Mouse (Mus musculus): ENCODE data around the gene Cytip.
A peak's percentile ranks its signal among the peaks of the same experiment; 100 is the strongest.

The Cytip gene

DNA sequence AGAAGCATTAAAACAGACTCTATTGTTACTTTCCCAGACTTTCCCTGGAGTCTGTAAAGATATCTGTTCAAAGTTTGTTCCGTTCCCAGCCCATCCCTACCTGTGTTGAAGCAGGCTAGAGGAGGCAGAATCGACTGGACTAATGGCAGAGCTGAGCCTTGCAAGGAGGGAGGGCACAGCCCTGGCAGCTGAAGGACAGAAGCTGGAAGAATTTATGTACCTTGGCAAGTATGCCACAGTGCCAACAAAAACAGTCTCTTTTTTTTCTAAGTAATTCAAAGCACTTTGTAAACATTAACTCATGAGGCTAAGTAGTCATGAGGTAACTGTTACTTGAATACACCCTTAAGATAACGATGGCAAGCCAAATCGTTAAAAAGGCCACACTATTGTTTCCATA, at the start of gene Cytip:
TSS of gene Cytip (minus strand) at position 187 of the 400 bp plus-strand sequence.
- peak; percentile 74 to 88 for DNase-seq (ENCODE audit: inconsistent age in 2 of 2, low spot score in 1 of 2)

DNA sequence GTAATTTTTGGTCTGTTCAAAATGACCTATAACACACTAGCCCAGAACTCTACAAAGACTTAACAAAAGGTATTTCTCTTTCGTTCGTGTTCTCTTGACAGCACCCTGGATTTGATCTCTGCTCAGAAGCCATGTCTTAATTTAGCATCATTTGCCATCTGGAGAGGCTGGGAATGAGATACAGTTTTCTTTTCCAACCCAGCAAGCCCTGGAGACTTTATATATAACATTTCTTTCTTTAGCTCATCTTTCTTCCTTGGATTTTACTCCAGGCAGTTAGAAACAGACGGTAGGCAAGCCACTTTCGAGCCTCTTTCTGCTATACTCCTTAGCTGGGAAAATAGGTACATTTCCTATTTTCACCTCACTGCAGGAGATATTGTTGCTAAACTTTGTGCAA, 45.3 kb upstream of the Cytip start:
- DNase-seq (ENCODE audit: inconsistent age in 2 of 2, low spot score in 1 of 2), result no peak

DNA sequence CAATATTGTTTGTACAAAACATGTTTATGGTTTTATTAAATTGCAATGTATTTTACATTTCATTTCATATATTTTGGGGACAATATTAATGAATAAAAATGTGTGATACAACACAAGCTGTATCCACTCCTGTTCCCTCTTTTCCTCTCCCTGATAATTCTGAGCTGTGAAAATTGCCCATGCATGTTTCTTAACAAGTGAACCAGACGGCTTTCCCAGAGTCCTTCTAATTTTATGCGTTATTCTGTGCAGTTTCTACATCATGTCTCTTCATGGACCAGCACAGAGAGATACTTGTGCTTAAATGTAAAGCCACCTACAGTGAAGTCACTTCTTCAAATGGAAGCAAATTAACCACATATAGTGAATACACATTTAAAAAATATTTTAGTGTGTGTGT, 42.2 kb upstream of the Cytip start:
- DNase-seq (ENCODE audit: inconsistent age in 2 of 2, low spot score in 1 of 2), result no peak

DNA sequence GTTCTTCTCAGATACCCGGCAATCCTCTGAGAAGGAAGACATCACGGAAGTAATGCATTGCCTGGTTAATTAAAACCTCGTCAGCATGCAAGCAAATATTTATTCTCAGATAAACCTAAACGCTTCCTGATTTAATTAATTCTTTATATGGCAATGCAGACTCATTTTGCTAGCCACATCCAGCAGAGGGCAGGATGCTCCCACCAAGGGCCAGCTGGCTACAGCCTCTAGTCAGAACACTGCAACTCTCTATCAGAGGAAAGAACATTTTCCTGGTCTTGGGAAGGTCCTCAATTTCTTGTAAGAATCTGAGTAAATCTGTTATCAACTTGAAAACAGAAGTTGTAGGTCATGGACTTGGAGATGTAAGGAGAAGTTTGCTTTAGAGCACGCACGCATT, 4.1 kb upstream of the Cytip start:
- DNase-seq (ENCODE audit: inconsistent age in 2 of 2, low spot score in 1 of 2), result peak; percentile 65 to 85

DNA sequence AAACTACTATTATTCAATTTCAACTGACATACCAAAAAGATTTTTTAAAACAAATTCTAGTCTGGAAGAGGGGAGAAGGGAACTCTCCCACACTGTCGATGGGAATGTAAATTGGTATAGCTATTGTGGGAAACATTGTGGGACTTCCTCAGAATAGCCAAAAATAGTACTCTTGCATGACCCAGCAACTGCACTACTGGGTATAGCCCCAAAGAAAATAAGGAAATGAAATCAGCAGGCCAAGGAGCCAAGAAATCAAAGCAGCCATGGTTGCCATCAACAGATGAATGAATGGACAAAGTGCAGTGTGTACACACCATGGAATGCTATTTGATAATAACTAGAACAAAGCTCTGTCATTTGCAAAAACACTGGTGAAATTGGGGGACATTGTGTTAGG, 1.5 kb upstream of the Cytip start:
- DNase-seq (ENCODE audit: inconsistent age in 2 of 2, low spot score in 1 of 2), result peak in 1 of 2 experiments; percentile 31

DNA sequence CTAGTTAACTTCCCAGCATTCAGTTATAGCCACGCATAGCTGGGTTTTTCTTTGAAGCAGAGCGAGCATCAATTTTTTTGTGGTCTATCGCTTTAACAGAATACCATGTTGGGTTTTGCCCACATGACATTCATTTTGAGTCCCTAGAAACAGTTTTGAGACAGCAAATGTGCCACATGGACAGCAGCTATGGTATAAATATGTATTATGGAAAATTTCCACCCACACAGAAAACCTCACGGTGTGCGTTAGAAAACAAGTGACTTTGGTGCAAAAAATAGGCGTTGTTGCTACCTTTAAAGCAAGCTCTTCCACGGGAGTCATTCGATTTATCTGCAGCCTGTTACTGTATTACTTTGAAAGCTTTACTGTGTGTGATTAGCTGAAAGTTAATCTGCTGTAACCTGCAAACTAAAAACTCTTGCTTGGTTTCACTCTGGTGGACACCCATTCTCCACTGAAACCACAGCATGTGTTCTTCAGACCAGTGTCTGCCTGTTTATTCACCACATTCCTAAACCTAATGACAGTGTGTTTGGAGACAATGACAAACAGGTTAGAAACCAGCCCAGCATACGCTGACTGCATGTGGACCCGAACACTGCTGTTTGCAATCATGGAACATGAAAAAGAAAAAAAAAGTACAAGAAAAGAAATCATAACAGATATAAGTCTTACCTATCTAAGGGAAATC, 763 bp downstream of the Cytip start:
- DNase-seq (ENCODE audit: inconsistent age in 2 of 2, low spot score in 1 of 2), result peak in 1 of 2 experiments; percentile 66

DNA sequence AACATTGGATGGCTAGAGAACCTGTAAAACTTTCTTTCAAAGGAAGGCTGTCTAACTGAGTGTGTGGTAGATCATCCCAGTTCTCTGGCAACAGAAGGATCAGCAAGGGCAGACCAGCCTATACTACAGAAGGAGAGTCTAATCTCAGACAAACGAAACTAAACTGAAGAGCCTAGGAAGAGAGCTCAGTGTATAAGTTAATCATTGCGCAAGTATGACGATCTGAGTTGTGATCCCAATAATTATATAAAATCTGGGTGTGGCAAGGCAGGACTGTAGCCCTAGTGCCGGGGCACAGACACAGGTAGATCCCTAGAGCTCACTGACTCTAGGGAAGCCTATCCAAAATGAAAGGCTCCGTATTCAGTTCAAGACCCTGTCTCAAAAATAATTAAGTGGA, 3.2 kb downstream of the Cytip start:
- DNase-seq (ENCODE audit: inconsistent age in 2 of 2, low spot score in 1 of 2), result no peak

DNA sequence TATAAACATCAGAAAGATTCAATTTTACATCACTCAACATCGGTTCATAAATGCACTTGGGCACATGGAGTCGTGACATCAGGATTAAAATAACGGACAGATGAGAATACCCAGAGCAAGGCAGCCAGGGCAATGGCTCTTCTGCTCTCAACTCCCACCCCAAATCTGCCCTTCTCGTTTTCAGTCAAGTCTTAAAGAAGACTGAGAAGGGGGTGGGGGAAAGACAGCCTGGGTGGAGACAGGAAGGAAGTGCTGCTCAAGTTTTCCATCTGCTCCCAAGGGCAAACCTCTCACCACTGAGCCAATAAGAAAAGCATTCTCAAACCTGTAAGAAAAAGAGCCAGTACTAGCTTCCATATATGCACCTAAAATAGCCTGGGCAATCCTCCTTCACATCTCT, 5.8 kb downstream of the Cytip start:
- DNase-seq (ENCODE audit: inconsistent age in 2 of 2, low spot score in 1 of 2), result no peak

DNA sequence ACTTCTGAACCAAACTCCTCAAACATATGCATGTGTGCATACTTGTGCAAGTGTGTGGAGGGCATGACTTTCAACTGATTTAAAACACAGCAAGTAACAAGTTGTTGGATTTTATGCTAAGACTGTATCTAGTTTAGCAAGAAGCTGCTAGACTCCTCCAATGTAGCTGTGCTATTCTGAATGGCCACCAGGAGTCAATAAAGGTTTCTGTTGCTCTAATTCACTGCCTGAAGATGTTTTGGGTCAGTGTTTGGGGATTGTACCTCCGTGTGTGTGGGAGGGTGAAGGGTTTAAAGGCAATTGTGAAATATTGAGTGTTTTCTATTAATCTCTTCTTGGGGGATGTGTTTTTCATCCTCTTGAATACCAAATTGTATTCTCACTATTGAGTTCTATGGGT, 6.4 kb downstream of the Cytip start:
- no peak for DNase-seq (ENCODE audit: inconsistent age in 2 of 2, low spot score in 1 of 2)

DNA sequence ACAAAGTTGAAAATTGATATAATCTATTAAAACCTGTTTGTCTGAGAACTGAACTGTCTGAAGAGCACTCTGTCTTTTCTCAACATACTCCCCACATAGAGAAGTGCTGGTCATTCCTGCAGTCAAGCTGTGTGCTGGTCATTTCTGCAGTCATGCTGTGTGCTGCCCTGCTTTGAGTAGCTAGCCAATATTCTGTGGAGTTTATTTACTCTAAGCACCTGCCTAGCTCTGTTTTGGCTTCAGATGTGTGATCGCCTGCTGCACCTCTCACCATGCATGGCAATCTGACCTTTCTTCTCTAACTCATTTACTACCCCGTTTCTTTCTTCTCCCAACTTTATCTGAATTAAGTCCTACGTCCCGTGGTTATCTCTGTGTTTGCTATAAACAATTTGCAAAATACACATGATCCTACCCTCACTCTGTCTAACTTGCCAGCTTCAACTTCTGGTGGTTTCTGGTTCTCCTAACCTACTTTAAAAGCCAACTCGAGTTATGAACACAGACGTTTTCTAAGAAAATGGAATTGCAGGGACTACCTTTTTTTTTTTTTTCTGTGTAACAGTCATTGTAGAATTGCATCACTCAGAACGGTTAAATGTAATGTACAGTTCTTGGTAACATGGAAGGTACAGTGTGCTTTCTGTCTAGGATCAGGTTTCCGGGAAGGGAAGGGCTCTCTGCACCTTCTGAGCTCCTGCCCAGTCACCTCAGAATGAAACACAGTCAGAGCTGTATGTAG, 7.9 kb downstream of the Cytip start:
- no peak for DNase-seq (ENCODE audit: inconsistent age in 2 of 2, low spot score in 1 of 2)

DNA sequence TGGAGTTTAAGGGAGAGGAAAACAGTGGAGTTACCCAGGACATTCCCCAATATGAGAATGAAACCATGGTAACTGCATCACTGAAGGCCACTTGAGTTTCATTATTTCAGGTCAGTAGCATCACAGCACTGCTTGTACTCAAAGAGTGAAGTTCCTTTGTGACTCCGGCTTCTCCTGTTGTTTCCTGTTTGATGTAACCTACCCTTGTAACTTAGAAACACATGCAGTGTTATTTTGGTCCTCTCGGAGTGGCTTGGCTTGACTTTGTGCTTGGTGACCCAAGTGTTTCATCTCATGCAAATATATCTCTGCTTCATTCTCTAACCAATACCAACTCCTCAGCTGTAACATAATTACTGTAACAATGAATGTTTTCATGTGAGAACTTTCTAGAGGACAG, 11.1 kb downstream of the Cytip start:
- DNase-seq (ENCODE audit: inconsistent age in 2 of 2, low spot score in 1 of 2), result no peak

DNA sequence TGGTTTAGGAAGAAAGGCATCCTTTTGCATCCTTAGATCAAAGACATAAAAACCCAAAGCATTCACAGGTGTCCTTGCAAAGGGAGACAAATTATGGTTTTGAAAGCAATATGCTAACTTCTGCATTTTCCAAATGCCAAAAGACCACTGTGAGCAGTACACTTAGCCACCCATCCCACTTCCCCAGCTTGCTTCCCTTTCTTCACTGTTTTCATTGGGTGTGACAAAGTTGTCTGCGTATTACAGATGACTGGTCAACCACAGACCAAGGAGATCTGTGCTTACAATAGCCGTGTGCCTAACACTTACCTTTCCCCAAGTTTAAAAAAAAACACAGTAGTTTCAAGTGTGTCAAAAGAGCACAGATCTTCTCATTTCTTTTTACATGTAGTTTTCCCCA, 11.7 kb downstream of the Cytip start:
- DNase-seq (ENCODE audit: inconsistent age in 2 of 2, low spot score in 1 of 2), result no peak

DNA sequence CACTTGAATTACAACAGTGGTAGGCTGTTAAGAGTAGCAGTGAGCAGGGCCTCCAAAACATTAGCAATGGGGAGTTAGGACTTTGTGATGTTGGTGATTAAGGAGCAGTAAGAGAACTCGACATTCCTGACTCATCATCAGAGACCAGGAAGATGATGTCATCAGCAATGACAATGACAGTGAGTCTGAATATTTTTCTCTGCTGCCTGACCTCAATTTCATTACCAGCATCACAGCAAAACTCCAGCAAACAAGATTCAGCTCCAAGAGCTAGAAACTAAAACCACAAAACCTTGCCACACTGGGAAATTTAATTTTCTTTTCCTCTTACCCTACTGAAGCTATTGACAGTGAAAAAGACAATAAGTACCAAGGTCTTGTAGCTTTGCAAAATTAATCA, 14.6 kb downstream of the Cytip start:
- DNase-seq (ENCODE audit: inconsistent age in 2 of 2, low spot score in 1 of 2), result peak in 1 of 2 experiments; percentile 50

DNA sequence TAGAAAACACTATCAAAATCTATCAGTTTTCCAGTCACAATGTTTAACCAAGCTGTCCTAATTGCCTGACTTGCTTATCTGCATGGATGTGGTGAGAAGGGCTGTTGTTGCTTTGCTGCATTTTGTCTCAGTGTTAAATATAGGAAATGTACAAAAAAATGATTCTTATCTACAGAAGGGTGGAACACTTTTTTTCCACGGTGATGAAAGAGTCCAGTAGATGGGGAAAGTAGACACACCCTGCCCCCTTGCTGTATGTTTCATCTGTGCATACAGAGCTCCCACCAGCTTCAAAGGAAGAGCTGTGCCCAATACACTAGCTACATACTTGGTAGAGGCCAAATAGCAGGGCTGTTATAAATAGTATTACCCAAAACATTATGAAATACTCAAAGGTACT, 16.3 kb downstream of the Cytip start:
- no peak for DNase-seq (ENCODE audit: inconsistent age in 2 of 2, low spot score in 1 of 2)

DNA sequence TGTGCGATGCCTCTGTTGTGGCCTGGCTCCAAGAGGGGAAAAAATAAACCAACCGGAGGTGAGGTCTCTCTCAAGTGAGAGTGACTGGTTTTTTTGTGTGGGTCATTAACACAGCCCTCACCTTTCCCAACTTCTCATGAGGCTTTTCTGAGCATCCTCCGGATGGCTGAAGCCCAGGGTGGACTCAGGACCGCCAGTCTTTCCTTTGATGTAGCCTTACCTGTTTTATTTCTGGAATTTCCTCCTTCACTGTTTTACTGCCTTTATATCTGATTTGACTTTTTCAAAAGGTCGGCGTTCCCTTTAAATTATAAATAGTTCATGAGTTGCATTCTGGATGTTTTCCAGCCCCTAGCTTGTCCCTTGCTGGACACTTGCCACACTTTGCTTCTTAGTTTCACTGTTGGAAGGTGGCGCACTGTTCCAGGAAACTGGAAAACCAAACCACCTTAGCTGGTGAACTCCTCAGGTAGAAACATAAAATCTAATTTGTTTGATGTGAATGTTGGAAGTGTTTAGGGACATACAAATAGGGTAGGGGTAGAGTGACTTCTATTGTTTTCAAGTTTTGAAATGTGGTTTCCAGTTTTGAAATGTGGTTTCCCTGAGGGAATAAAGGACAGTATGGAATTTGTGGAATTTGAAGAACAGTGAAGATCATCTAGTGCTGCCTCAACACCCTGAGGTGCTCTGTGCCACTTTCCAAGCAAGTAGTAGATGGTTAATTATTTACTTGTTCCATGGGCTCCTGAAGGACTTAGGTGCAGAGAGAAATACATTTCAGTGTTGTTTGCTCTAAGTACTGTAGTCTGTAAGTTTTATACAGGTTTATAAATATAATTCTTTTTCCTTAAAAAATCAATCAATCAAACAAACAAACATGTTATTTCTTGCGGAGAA, 19.7 kb downstream of the Cytip start:
- peak; percentile 56 to 89 for DNase-seq (ENCODE audit: inconsistent age in 2 of 2, low spot score in 1 of 2)

DNA sequence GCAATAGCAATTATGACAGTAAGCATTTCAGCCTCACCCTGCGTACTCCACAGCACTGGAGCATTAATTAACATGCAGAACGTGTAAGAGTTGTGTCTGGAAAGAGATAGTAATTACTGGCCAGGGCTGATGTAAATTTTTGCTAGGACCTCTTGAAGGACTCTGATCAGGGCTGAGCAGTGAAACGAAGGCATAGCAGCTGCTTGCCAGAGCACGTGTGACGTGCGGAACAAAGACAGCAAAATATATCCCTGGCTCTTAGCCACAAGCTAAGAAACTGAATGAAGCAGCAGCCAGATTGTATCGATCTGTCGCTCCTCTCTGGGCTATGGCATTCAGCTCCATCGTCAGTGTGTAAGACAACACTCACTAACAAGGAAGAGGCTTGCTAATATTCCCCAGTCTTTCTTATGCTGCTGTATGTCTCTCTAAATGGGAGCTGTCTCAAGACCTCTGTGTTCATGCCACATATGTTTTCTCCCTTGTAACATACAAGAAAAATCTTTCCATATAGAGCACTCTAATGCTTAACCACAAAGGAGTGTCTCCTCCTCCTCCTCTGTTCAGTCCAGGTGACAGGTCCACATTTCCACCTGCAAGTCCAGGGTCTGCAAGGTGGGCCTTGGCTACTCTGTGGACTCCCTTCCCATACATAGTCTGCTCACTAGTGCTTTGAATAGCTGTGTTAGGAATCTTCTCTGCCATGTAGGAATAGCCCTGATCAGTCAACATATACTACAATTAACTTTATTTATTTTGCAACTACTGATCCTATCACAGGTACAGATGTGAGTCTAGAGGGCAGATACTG, 20.7 kb downstream of the Cytip start:
- peak in 1 of 2 experiments; percentile 56 for DNase-seq (ENCODE audit: inconsistent age in 2 of 2, low spot score in 1 of 2)

DNA sequence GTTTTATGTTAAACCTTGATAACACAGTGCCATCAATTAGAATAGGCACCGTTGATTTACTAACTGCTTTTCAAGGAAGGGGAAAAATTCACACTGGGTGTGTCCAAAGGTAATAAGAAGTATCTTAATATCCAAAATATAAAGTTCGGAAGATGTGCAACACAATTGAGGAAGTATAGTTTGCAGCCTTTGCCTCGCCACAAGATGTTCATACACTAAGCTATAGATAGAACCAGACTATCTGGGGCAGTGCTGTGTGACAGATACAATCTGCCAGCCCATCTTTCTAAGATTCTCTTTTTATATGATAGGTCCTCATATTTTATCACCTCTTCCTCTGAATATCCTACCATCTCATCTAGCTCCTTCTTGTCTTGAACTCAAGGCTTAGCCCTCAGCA, 22.4 kb downstream of the Cytip start:
- no peak for DNase-seq (ENCODE audit: inconsistent age in 2 of 2, low spot score in 1 of 2)

DNA sequence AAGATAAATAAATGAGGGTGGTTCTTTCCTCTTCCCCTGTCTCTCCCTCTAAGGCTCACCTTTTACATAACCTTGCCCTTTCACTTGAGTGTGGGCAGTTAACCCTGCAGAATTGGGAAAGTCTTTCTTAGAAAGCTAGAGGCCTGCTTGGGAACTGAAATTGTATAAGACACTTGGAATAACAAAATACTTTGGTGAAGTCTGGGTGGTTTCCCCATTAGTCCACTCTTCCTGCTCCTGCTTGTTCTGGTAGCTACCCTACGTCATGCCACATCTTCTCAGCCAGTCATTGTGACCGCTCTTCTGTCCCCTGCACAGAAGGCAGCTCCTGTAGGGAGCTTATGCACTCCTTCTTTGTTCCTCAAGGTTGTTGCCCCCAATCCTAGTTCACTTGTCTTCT, 26.2 kb downstream of the Cytip start:
- DNase-seq (ENCODE audit: inconsistent age in 2 of 2, low spot score in 1 of 2), result no peak

DNA sequence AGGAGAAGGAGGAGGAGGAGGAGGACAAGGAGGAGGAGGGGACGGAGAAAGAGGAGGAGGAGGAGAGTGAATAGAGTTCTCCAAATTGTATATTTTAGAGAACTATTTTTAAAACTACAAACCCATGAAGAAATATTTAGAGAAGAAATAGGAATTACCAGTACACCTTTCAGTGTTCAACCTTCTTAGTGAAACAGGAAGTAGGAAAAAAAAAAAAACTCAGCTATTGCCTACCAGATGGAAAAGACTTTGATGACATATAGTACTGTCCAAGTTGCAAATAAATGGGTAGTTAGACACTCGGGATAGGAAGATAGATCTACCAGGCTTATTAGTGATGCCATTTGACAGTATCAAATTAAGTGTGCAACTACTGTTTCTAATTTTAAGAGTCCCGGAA, 27.7 kb downstream of the Cytip start:
- no peak for DNase-seq (ENCODE audit: inconsistent age in 2 of 2, low spot score in 1 of 2)

DNA sequence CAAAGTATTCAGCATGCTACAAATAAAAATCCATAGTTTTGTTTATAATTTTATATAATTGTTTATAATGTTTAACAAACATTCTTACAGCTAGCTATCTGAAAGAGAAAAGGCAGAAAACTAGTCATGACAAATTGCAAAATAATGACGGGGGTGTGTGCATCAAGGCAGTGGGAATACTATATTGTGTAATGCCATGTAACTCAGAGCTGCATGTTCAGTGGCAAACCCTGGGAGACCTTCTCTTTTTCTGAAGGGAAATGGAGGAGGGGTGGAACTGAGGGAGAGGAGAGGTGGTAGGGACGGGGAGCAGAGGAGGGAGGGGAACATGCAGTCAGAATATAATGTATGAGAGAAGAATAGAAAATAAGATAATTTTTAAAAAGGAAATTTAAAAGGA, 28.6 kb downstream of the Cytip start:
- DNase-seq (ENCODE audit: inconsistent age in 2 of 2, low spot score in 1 of 2), result no peak
